Mouse (Mus musculus) bone marrow, adult 2 months (tissue): ENCODE measurements around the gene Agbl2. TPM values are rescaled to one million over a fixed set of nuclear protein-coding genes. Genes with fewer than 3 reads are reported as not detected.

Experiments used
- H3K27ac ChIP-seq: fragments of 200-500 bp; 2 replicates; pipeline ENCODE4 v1.5.1; 2012; ENCODE audit warnings: low read depth, mild to moderate bottlenecking, control low read depth, inconsistent platforms, low read length; ENCODE audit not compliant: control insufficient read depth, poor library complexity, insufficient read depth
- H3K4me1 ChIP-seq: fragments of 200-500 bp; 2 replicates; pipeline ENCODE4 v1.6.1; 2011; ENCODE audit warnings: low read length; ENCODE audit not compliant: control insufficient read depth, insufficient read depth
- H3K4me3 ChIP-seq: fragments of 200-500 bp; replicated peaks from 2 replicates; pipeline ENCODE3; 2011; ENCODE audit warnings: mild to moderate bottlenecking, low read depth, low read length, control low read depth; ENCODE audit not compliant: control insufficient read depth
- CTCF ChIP-seq: fragments of 200-500 bp; IDR thresholded peaks from 2 replicates; pipeline ENCODE4 v1.5.1; 2011; ENCODE audit warnings: low read length, control low read depth; ENCODE audit not compliant: control insufficient read depth, insufficient read depth
- POLR2A ChIP-seq: fragments of 200-500 bp; IDR thresholded peaks from 2 replicates; pipeline ENCODE4 v1.6.1; 2011; ENCODE audit warnings: low read depth, mild to moderate bottlenecking, control low read depth, low read length, borderline replicate concordance; ENCODE audit not compliant: control insufficient read depth
- WGBS: fragments of 180-500 bp; shearing (Covaris S2); methylation state at CpG from one replicate; pipeline ENCODE4 v1.1.7; 2018; 5-methylcytosine and 5-hydroxymethylcytosine counted together
- polyA plus RNA-seq: library from polyadenylated mRNA; stranded (reverse); fragments of >200 nt; gene quantifications from 2 replicates; pipeline ENCODE4 v1.2.4, GENCODE M21; 2011; ENCODE audit warnings: low replicate concordance; ENCODE audit not compliant: missing spikeins, insufficient read depth, insufficient read length

Gene Agbl2
- polyA plus RNA-seq, 1 experiment, result not detected

- Histone ChIP-seq H3K4me1 (no peaks in the 10 kb centered on the region), H3K4me3 (no peak overlapping the region), H3K27ac (no peak overlapping the region)
- WGBS, result 73% methylated on average over 6 of the region's 6 CpGs
- TF ChIP-seq CTCF (no peak), POLR2A (no peak)
Observed at GRCm38 (mm10) chr2:90846171-90846570, 63.6 kb downstream of the Agbl2 start.

GRCm38 (mm10) chr2:90846597-90846954 lies 64.0 kb downstream of the Agbl2 start:
- 5% methylated on average over 8 of the region's 8 CpGs for WGBS

GRCm38 (mm10) chr2:90846955-90847680 lies 64.6 kb downstream of the Agbl2 start, which contains the start of gene Mtch2:
Mtch2 (plus strand) TSS chr2:90847155.
- WGBS, result under 1% methylated on average over 67 of the region's 67 CpGs
- peak within 1 kb of the TSS; percentile 96 for H3K4me3 ChIP-seq
- no peaks in the 10 kb centered on the region for H3K4me1 ChIP-seq
- H3K27ac ChIP-seq, result peak within 1 kb of the TSS; percentile 74
- no peak for TF ChIP-seq CTCF
- peak; percentile 85 for TF ChIP-seq POLR2A

More at GRCm38 (mm10) chr2:90846597-90846954, 64.0 kb downstream of the Agbl2 start:
- Histone ChIP-seq H3K27ac (no peak overlapping the region), H3K4me3 (peak overlapping the region; percentile 67), H3K4me1 (no peaks in the 10 kb centered on the region)
- TF ChIP-seq CTCF, result no peak
- TF ChIP-seq POLR2A, result no peak

GRCm38 (mm10) chr2:90847681-90848050 lies 65.1 kb downstream of the Agbl2 start:
- under 1% methylated on average over 13 of the region's 13 CpGs for WGBS
- TF ChIP-seq POLR2A (no peak), CTCF (no peak)
- no peaks in the 10 kb centered on the region for H3K4me1 ChIP-seq

GRCm38 (mm10) chr2:90848331-90848730 lies 65.8 kb downstream of the Agbl2 start:
- WGBS, result 77% methylated on average over 5 of the region's 5 CpGs
- no peak for TF ChIP-seq CTCF
- no peak for TF ChIP-seq POLR2A
- no peak overlapping the region for H3K27ac ChIP-seq
- no peak overlapping the region for H3K4me3 ChIP-seq
- H3K4me1 ChIP-seq, result no peaks in the 10 kb centered on the region

More at GRCm38 (mm10) chr2:90847681-90848050, 65.1 kb downstream of the Agbl2 start:
- Histone ChIP-seq H3K27ac (peak overlapping the region; percentile 74), H3K4me3 (peak overlapping the region; percentile 96)

GRCm38 (mm10) chr2:90850401-90850800 lies 67.9 kb downstream of the Agbl2 start:
- no peak for TF ChIP-seq POLR2A
- TF ChIP-seq CTCF, result no peak
- Histone ChIP-seq H3K27ac (no peak overlapping the region), H3K4me1 (no peaks in the 10 kb centered on the region), H3K4me3 (no peak overlapping the region)
- WGBS, result 88% methylated on average over 1 of the region's 1 CpGs

GRCm38 (mm10) chr2:90861486-90861885 lies 79.0 kb downstream of the Agbl2 start:
- Histone ChIP-seq H3K4me1 (no peaks in the 10 kb centered on the region), H3K27ac (no peak overlapping the region), H3K4me3 (no peak overlapping the region)
- no peak for TF ChIP-seq POLR2A
- no peak for TF ChIP-seq CTCF
- 95% methylated on average over 2 of the region's 2 CpGs for WGBS

GRCm38 (mm10) chr2:90864184-90864583 lies 81.7 kb downstream of the Agbl2 start:
- Histone ChIP-seq H3K4me3 (no peak overlapping the region), H3K4me1 (no peaks in the 10 kb centered on the region), H3K27ac (no peak overlapping the region)
- TF ChIP-seq CTCF (no peak), POLR2A (no peak)

- TF ChIP-seq CTCF, result peak; percentile 96
- no peak for TF ChIP-seq POLR2A
- no peaks in the 10 kb centered on the region; the same call in 1 of the 2 replicates for H3K4me1 ChIP-seq
- WGBS, result 27% methylated on average over 3 of the region's 3 CpGs
- no peak overlapping the region for H3K27ac ChIP-seq
- H3K4me3 ChIP-seq, result no peak overlapping the region
Observed at GRCm38 (mm10) chr2:90866524-90866923, 84.0 kb downstream of the Agbl2 start.
